ENCODE assay signal across 8 mouse cellular contexts in genomic region chr8:70073120-70073519, GRCm38 (mm10). TPM values are rescaled to one million over a fixed set of nuclear protein-coding genes. Genes with fewer than 3 reads are reported as not detected.
DNase-seq lines count a peak whose midpoint lies in the region; ATAC-seq and TF ChIP-seq lines count a peak whose summit lies in the region.

No protein-coding gene starts in this region.

- no peaks in the 10 kb centered on the region for H3K9me3 ChIP-seq in forebrain, embryonic 10.5 days
- no peaks in the 10 kb centered on the region for H3K9me3 ChIP-seq in forebrain, embryonic 16.5 days (ENCODE audit: control insufficient read depth, low read length)
- H3K9me3 ChIP-seq in kidney, postnatal 0 days (replicated peaks; ENCODE audit: low read length), result no peaks in the 10 kb centered on the region
- H3K9me3 ChIP-seq in embryonic facial prominence, embryonic 15.5 days (replicated peaks), result no peaks in the 10 kb centered on the region
- no peaks in the 10 kb centered on the region for H3K9me3 ChIP-seq in liver, embryonic 13.5 days (replicated peaks)

- no peak for TF ChIP-seq CTCF in kidney, postnatal 0 days (IDR thresholded peaks at IDR 0.05; ENCODE audit: low read depth)

- H3K4me3 ChIP-seq in forebrain, embryonic 10.5 days, result peak overlapping the region; percentile 36
- H3K4me3 ChIP-seq in forebrain, embryonic 16.5 days (replicated peaks; ENCODE audit: low read length), result no peak overlapping the region
- no peak overlapping the region for H3K4me3 ChIP-seq in kidney, postnatal 0 days (replicated peaks; ENCODE audit: low read depth, low read length)
- peak overlapping the region; percentile 6; the same call in 1 of the 2 replicates for H3K4me3 ChIP-seq in embryonic facial prominence, embryonic 15.5 days (replicated peaks)
- peak overlapping the region; percentile 38 for H3K4me3 ChIP-seq in liver, embryonic 13.5 days (replicated peaks)

- ATAC-seq in forebrain, embryonic 16.5 days, result no peak
- no peak for ATAC-seq in kidney, postnatal 0 days (replicated peaks; ENCODE audit: low FRiP score, low read depth)
- no peak for ATAC-seq in embryonic facial prominence, embryonic 15.5 days (ENCODE audit: insufficient number of reproducible peaks, low FRiP score, low TSS enrichment, low read depth)
- no peak for ATAC-seq in liver, embryonic 13.5 days (ENCODE audit: low read depth)

- peaks cover 9% of the 10 kb centered on the region for H3K4me1 ChIP-seq in forebrain, embryonic 10.5 days
- H3K4me1 ChIP-seq in forebrain, embryonic 16.5 days (replicated peaks; ENCODE audit: control insufficient read depth, insufficient read depth, low read length), result no peaks in the 10 kb centered on the region
- no peaks in the 10 kb centered on the region for H3K4me1 ChIP-seq in kidney, postnatal 0 days (replicated peaks; ENCODE audit: insufficient read depth, low read length)
- peaks cover 5% of the 10 kb centered on the region; the same call in 1 of the 2 replicates for H3K4me1 ChIP-seq in embryonic facial prominence, embryonic 15.5 days
- H3K4me1 ChIP-seq in liver, embryonic 13.5 days (replicated peaks), result peaks cover 20% of the 10 kb centered on the region

- H3K4me2 ChIP-seq in forebrain, embryonic 16.5 days (ENCODE audit: low read length), result no peak overlapping the region
- H3K4me2 ChIP-seq in kidney, postnatal 0 days (ENCODE audit: low read length), result peak overlapping the region; percentile 57
- H3K4me2 ChIP-seq in embryonic facial prominence, embryonic 15.5 days (replicated peaks), result peak overlapping the region; percentile 40
- H3K4me2 ChIP-seq in liver, embryonic 13.5 days, result peak overlapping the region; percentile 68

- 63% methylated on average over 8 of the region's 8 CpGs for WGBS in forebrain, embryonic 10.5 days
- WGBS in forebrain, embryonic 16.5 days, result 61% methylated on average over 8 of the region's 8 CpGs
- 65% methylated on average over 8 of the region's 8 CpGs for WGBS in kidney, postnatal 0 days
- WGBS in embryonic facial prominence, embryonic 15.5 days, result 57% methylated on average over 8 of the region's 8 CpGs
- 49% methylated on average over 8 of the region's 8 CpGs for WGBS in liver, embryonic 13.5 days (ENCODE audit: insufficient replicate concordance)

- H3K27ac ChIP-seq in forebrain, embryonic 10.5 days, result no peak overlapping the region
- H3K27ac ChIP-seq in forebrain, embryonic 16.5 days (ENCODE audit: low read length), result no peak overlapping the region
- no peak overlapping the region for H3K27ac ChIP-seq in kidney, postnatal 0 days
- no peak overlapping the region for H3K27ac ChIP-seq in embryonic facial prominence, embryonic 15.5 days (replicated peaks)
- H3K27ac ChIP-seq in liver, embryonic 13.5 days, result no peak overlapping the region

- H3K27me3 ChIP-seq in forebrain, embryonic 10.5 days (ENCODE audit: poor library complexity, severe bottlenecking), result peaks cover 13% of the 10 kb centered on the region; the same call in 1 of the 2 replicates
- no peaks in the 10 kb centered on the region for H3K27me3 ChIP-seq in forebrain, embryonic 16.5 days (replicated peaks; ENCODE audit: control insufficient read depth, insufficient read depth, low read length)
- no peaks in the 10 kb centered on the region for H3K27me3 ChIP-seq in kidney, postnatal 0 days (ENCODE audit: insufficient read depth, low read length)
- no peaks in the 10 kb centered on the region for H3K27me3 ChIP-seq in embryonic facial prominence, embryonic 15.5 days
- H3K27me3 ChIP-seq in liver, embryonic 13.5 days, result no peaks in the 10 kb centered on the region; the same call in 1 of the 2 replicates

- peaks cover 44% of the 10 kb centered on the region for H3K36me3 ChIP-seq in forebrain, embryonic 10.5 days (replicated peaks)
- H3K36me3 ChIP-seq in forebrain, embryonic 16.5 days (ENCODE audit: control insufficient read depth, insufficient read depth), result peaks cover 22% of the 10 kb centered on the region
- peaks cover 27% of the 10 kb centered on the region for H3K36me3 ChIP-seq in kidney, postnatal 0 days (ENCODE audit: insufficient read depth, low read length)
- peaks cover 38% of the 10 kb centered on the region for H3K36me3 ChIP-seq in embryonic facial prominence, embryonic 15.5 days
- H3K36me3 ChIP-seq in liver, embryonic 13.5 days, result peaks cover 34% of the 10 kb centered on the region

- no peak overlapping the region for H3K9ac ChIP-seq in forebrain, embryonic 16.5 days (replicated peaks; ENCODE audit: low read depth, low read length)
- peak overlapping the region; percentile 40; the same call in 1 of the 2 replicates for H3K9ac ChIP-seq in kidney, postnatal 0 days (ENCODE audit: low read depth, low read length)
- no peak overlapping the region for H3K9ac ChIP-seq in embryonic facial prominence, embryonic 15.5 days
- peak overlapping the region; percentile 47 for H3K9ac ChIP-seq in liver, embryonic 13.5 days

- intact Hi-C loops in gastrocnemius, postnatal 14 days (cut with DNase I; ENCODE audit: low total_unique reads), result no loop called here

- DNase-seq in forebrain, embryonic 10.5 days (ENCODE audit: extremely low spot score, low spot score), result no peak
- no peak for DNase-seq in kidney, postnatal 0 days (ENCODE audit: low spot score)
- no peak for DNase-seq in kidney, postnatal 25 days
- DNase-seq in liver, embryonic 13.5 days, result no peak
- no peak for DNase-seq in thymus, postnatal 25 days
- no peak for DNase-seq in gastrocnemius, postnatal 14 days

RNA-seq across cellular contexts. Expression of gene Tm6sf2, which starts 0.4 kb away (rescaled TPM):
- 0.35 and 0.68 TPM in 2 replicates for polyA plus RNA-seq in forebrain, embryonic 10.5 days (2016; fragmentation: Nextera tagmentation; extraction: Ambion mirVana)
- polyA plus RNA-seq in forebrain, embryonic 16.5 days (2015; fragmentation: Nextera tagmentation; extraction: Ambion mirVana), result 1.0 and 1.2 TPM in 2 replicates
- polyA plus RNA-seq in kidney, postnatal 0 days (2015; fragmentation: Nextera tagmentation; extraction: Ambion mirVana), result 0.71 and 1.1 TPM in 2 replicates
- 1.4 and 2.1 TPM in 2 replicates for polyA plus RNA-seq in embryonic facial prominence, embryonic 15.5 days (2015; fragmentation: Nextera tagmentation; extraction: Ambion mirVana)
- 0.98 and 1.1 TPM in 2 replicates for polyA plus RNA-seq in liver, embryonic 13.5 days (2015; fragmentation: Nextera tagmentation; extraction: Ambion mirVana)
- total RNA-seq in gastrocnemius, postnatal 14 days (2021), result under 1 TPM in 1 of 2 experiments, not detected in 1; 0.51 TPM

RNA-seq across cellular contexts. Expression of gene Hapln4, which starts 10.1 kb away (rescaled TPM):
- 0.05 and 0.12 TPM in 2 replicates for polyA plus RNA-seq in forebrain, embryonic 10.5 days (2016; fragmentation: Nextera tagmentation; extraction: Ambion mirVana)
- polyA plus RNA-seq in forebrain, embryonic 16.5 days (2015; fragmentation: Nextera tagmentation; extraction: Ambion mirVana), result 0.25 and 0.63 TPM in 2 replicates
- polyA plus RNA-seq in kidney, postnatal 0 days (2015; fragmentation: Nextera tagmentation; extraction: Ambion mirVana), result not detected in 2 replicates
- 0.43 and 0.56 TPM in 2 replicates for polyA plus RNA-seq in embryonic facial prominence, embryonic 15.5 days (2015; fragmentation: Nextera tagmentation; extraction: Ambion mirVana)
- polyA plus RNA-seq in liver, embryonic 13.5 days (2015; fragmentation: Nextera tagmentation; extraction: Ambion mirVana), result 0.05 and 0.51 TPM in 2 replicates
- total RNA-seq in gastrocnemius, postnatal 14 days (2021), result under 1 TPM in 1 of 2 experiments, not detected in 1; 0.06 TPM

RNA-seq across cellular contexts. Expression of gene Sugp1, which starts 30.5 kb away (rescaled TPM):
- polyA plus RNA-seq in forebrain, embryonic 10.5 days (2016; fragmentation: Nextera tagmentation; extraction: Ambion mirVana), result 53.4 and 55.3 TPM in 2 replicates
- 59.2 and 67.5 TPM in 2 replicates for polyA plus RNA-seq in forebrain, embryonic 16.5 days (2015; fragmentation: Nextera tagmentation; extraction: Ambion mirVana)
- 33.2 and 34.4 TPM in 2 replicates for polyA plus RNA-seq in kidney, postnatal 0 days (2015; fragmentation: Nextera tagmentation; extraction: Ambion mirVana)
- polyA plus RNA-seq in embryonic facial prominence, embryonic 15.5 days (2015; fragmentation: Nextera tagmentation; extraction: Ambion mirVana), result 44.3 and 45.1 TPM in 2 replicates
- polyA plus RNA-seq in liver, embryonic 13.5 days (2015; fragmentation: Nextera tagmentation; extraction: Ambion mirVana), result 20.2 and 21.7 TPM in 2 replicates
- 10 to 100 TPM; 17.7 to 17.9 TPM for total RNA-seq in gastrocnemius, postnatal 14 days (2021)

RNA-seq across cellular contexts. Expression of gene Mau2, which starts 30.6 kb away (rescaled TPM):
- 54.5 and 58.6 TPM in 2 replicates for polyA plus RNA-seq in forebrain, embryonic 10.5 days (2016; fragmentation: Nextera tagmentation; extraction: Ambion mirVana)
- 85.6 and 93.5 TPM in 2 replicates for polyA plus RNA-seq in forebrain, embryonic 16.5 days (2015; fragmentation: Nextera tagmentation; extraction: Ambion mirVana)
- 33.8 and 36.8 TPM in 2 replicates for polyA plus RNA-seq in kidney, postnatal 0 days (2015; fragmentation: Nextera tagmentation; extraction: Ambion mirVana)
- 52.7 and 61.3 TPM in 2 replicates for polyA plus RNA-seq in embryonic facial prominence, embryonic 15.5 days (2015; fragmentation: Nextera tagmentation; extraction: Ambion mirVana)
- 22.7 and 26.6 TPM in 2 replicates for polyA plus RNA-seq in liver, embryonic 13.5 days (2015; fragmentation: Nextera tagmentation; extraction: Ambion mirVana)
- total RNA-seq in gastrocnemius, postnatal 14 days (2021), result 10 to 100 TPM; 22.6 to 26.3 TPM

RNA-seq across cellular contexts. Expression of gene Ncan, which starts 47.6 kb away (rescaled TPM):
- 10.5 and 13.5 TPM in 2 replicates for polyA plus RNA-seq in forebrain, embryonic 10.5 days (2016; fragmentation: Nextera tagmentation; extraction: Ambion mirVana)
- 145 and 166 TPM in 2 replicates for polyA plus RNA-seq in forebrain, embryonic 16.5 days (2015; fragmentation: Nextera tagmentation; extraction: Ambion mirVana)
- 0.03 TPM in 2 replicates for polyA plus RNA-seq in kidney, postnatal 0 days (2015; fragmentation: Nextera tagmentation; extraction: Ambion mirVana)
- polyA plus RNA-seq in embryonic facial prominence, embryonic 15.5 days (2015; fragmentation: Nextera tagmentation; extraction: Ambion mirVana), result 0.79 and 1.5 TPM in 2 replicates
- 0.07 and 0.13 TPM in 2 replicates for polyA plus RNA-seq in liver, embryonic 13.5 days (2015; fragmentation: Nextera tagmentation; extraction: Ambion mirVana)
- total RNA-seq in gastrocnemius, postnatal 14 days (2021), result under 1 TPM; 0.02 to 0.04 TPM

Comparison
In these comparisons a context has a peak if more than half of its experiments do, and no peak if none do; other contexts are left out.
1. H3K4me3 ChIP-seq: peak in forebrain, embryonic 10.5 days (single experiment), embryonic facial prominence, embryonic 15.5 days (single experiment) and liver, embryonic 13.5 days (single experiment); none in forebrain, embryonic 16.5 days (single experiment) and kidney, postnatal 0 days (single experiment).
2. H3K9ac ChIP-seq: peak in kidney, postnatal 0 days (single experiment) and liver, embryonic 13.5 days (single experiment); none in forebrain, embryonic 16.5 days (single experiment) and embryonic facial prominence, embryonic 15.5 days (single experiment).